Mouse (Mus musculus): ENCODE results near the gene Dntt. TPM values are rescaled to one million over a fixed set of nuclear protein-coding genes. Genes with fewer than 3 reads are reported as not detected.

Dntt gene
- total RNA-seq, 2 experiments from 2014 or later, result 0.16 TPM; not detected in 1

- intact Hi-C loops (cut with DNase I), result no loop called here
Observed at GRCm38 (mm10) chr19:41007733-41008132, 21.3 kb upstream of the Dntt start.

GRCm38 (mm10) chr19:41008674-41009395 lies 20.2 kb upstream of the Dntt start:
- intact Hi-C loops (cut with DNase I), result no loop called here
- no peak for DNase-seq (ENCODE audit: low spot score in 2 of 2)

More at GRCm38 (mm10) chr19:41007733-41008132, 21.3 kb upstream of the Dntt start:
- DNase-seq (ENCODE audit: low spot score in 2 of 2), result no peak

GRCm38 (mm10) chr19:41011676-41012075 lies 17.4 kb upstream of the Dntt start:
- DNase-seq (ENCODE audit: low spot score in 2 of 2), result no peak
- intact Hi-C loops (cut with DNase I), result loop anchor here (10.0 kb wide), 2 partner anchors 117 to 177 kb away; partner anchors contain the start of genes Ccnj and Zfp518a

- no peak for DNase-seq (ENCODE audit: low spot score in 2 of 2)
Observed at GRCm38 (mm10) chr19:41013591-41013990, 15.5 kb upstream of the Dntt start.

DNA sequence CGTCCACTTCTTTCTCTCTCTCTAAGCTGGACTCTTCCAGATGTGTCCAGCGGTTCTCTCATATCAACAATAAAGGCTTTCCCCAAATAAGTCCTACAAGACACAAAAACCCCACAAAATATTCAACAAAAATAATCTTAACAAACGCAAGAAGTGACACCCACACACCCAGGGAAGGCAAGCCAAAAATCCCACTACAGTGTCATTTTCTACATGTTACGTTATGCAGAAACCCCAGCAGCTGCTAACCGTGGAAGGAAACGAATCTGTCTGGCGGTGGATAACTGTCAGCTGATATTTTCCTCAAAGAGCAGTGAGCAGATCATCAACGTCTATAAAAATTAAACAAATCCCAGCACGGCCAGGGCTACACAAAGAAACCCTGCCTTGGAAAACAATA lies 15.1 kb upstream of the Dntt start:
- peak in 1 of 2 experiments; percentile 75 for DNase-seq (ENCODE audit: low spot score in 2 of 2)
- intact Hi-C loops (cut with DNase I), result loop anchor here (10.0 kb wide), 2 partner anchors 119 to 179 kb away; partner anchors contain the start of genes Ccnj and Zfp518a

More at GRCm38 (mm10) chr19:41013591-41013990, 15.5 kb upstream of the Dntt start:
- intact Hi-C loops (cut with DNase I), result loop anchor here (10.0 kb wide), 2 partner anchors 119 to 179 kb away; partner anchors contain the start of genes Ccnj and Zfp518a

- intact Hi-C loops (cut with DNase I), result loop anchor here (2.0 to 10.0 kb wide), 5 partner anchors 53 to 404 kb away; partner anchors contain the start of genes Ccnj, Entpd1, Tctn3 and Zfp518a
- DNase-seq (ENCODE audit: low spot score in 2 of 2), result peak; percentile 61 to 81
Observed at GRCm38 (mm10) chr19:41015951-41016716, 12.9 kb upstream of the Dntt start.

DNA sequence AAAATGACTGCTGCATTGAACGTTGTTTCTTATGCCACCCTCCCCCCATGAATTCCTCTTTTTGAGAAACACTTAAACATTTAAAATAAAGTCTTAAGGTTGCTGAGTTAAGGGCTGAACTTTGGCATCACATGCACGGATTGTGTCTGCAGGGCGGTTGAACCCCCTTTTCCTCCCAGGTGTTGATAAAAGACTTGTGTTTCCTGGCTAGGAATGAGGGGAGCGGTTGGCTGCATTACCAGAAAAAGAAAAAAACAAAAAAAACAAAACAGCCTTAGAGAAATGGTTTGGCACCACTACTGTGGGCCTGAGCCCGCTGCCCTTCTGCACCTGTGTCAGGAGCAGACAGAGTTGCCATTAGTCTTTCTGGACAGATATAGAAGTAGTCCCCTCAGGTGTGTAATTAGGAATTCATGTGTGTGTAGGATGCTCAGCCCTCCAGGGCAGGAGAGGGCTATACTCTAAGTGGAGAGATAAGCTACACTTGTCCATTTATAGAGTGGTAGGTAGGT lies 9.9 kb upstream of the Dntt start:
- DNase-seq (ENCODE audit: low spot score in 2 of 2), result no peak
- intact Hi-C loops (cut with DNase I), result loop anchor here (5.0 to 10.0 kb wide), 4 partner anchors 124 to 407 kb away; partner anchors contain the start of genes Ccnj, Entpd1, Tctn3 and Zfp518a

GRCm38 (mm10) chr19:41020537-41020936 lies 8.5 kb upstream of the Dntt start:
- intact Hi-C loops (cut with DNase I), result no loop called here
- DNase-seq (ENCODE audit: low spot score in 2 of 2), result no peak

GRCm38 (mm10) chr19:41022244-41022643 lies 6.8 kb upstream of the Dntt start:
- intact Hi-C loops (cut with DNase I), result no loop called here
- peak in 1 of 2 experiments; percentile 63 for DNase-seq (ENCODE audit: low spot score in 2 of 2)

GRCm38 (mm10) chr19:41026551-41026950 lies 2.5 kb upstream of the Dntt start:
- no peak for DNase-seq (ENCODE audit: low spot score in 2 of 2)
- intact Hi-C loops (cut with DNase I), result no loop called here

GRCm38 (mm10) chr19:41027024-41027423 lies 2.1 kb upstream of the Dntt start:
- intact Hi-C loops (cut with DNase I), result no loop called here

DNA sequence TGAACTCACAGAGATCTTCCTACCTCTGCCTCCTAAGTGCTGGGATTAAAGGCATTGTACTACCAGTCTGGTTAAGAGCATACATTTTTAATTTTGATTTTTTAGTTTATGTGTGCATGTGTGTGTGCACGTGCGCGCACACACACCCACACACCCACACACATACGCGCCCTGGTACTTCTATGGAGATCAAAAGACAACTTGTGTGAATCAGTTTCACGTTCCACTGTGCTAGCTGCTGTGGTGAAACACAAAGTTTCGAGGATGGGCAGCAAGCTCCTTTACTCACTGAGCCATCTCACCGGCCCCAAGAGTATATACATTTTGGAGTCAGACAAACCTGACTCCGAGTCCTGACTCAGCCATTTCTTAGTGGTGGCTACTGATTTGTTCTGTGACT lies 1.5 kb upstream of the Dntt start:
- DNase-seq (ENCODE audit: low spot score in 2 of 2), result no peak
- intact Hi-C loops (cut with DNase I), result no loop called here

More at GRCm38 (mm10) chr19:41027024-41027423, 2.1 kb upstream of the Dntt start:
- no peak for DNase-seq (ENCODE audit: low spot score in 2 of 2)

DNA sequence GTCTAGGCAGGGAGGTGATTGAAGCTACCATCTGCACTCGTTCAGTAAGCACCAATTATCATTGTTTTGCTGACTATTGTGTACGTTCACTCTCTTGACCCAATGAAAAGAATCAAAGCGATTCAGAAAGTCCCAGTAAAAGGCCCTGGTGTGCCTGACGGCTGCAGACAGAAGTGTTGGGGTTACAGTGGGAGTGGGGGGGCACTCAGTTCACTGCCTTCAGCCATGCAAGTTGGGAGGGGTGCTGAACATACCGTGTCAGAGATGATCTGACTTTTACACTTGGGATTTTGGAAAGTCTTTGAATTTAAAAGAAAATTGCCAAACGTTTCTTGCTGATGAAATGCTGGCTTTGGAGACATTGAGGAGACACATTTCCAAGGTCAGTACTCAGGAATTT lies 1.1 kb downstream of the Dntt start:
- DNase-seq (ENCODE audit: low spot score in 2 of 2), result no peak
- intact Hi-C loops (cut with DNase I), result no loop called here

- intact Hi-C loops (cut with DNase I), result no loop called here
- DNase-seq (ENCODE audit: low spot score in 2 of 2), result no peak
Observed at GRCm38 (mm10) chr19:41031009-41031408, 1.9 kb downstream of the Dntt start.

GRCm38 (mm10) chr19:41031869-41032268 lies 2.8 kb downstream of the Dntt start:
- no peak for DNase-seq (ENCODE audit: low spot score in 2 of 2)
- intact Hi-C loops (cut with DNase I), result no loop called here

DNA sequence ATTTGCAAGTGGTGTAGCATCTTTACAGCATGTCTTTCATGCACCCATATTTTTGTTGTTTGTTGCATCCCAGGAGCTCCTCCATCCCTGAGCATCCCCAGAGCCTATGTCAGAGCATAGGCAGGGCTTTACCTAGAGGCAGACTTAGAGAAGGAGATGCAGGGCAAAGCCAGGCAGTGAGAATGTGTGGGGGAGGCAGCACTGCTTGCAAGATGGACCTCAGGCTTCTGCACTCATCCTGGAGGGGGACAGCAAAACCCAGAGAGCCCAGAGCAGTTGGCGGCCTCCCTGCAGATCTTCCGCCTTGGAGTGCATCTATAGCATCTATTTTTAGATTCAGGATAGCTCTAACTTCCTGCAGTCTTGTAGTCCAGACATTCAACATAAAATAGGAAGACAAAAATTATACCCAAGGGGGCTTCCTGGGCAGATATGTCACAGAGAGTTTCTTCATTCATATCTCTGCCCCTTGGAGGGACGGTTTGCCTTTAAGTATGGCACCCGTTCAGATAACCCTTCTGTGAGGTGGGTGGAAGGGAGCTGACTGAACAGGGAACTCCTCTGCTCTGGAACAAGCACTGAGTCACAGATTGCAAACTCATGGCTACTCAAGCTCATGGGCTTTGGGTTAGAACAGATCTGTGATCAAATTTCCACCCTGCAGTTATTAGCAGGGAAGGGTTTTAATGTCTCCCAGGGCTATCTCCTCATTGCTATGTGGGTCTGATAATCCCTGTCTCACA lies 6.9 kb downstream of the Dntt start:
- DNase-seq (ENCODE audit: low spot score in 2 of 2), result peak in 1 of 2 experiments; percentile 37
- intact Hi-C loops (cut with DNase I), result no loop called here

GRCm38 (mm10) chr19:41039110-41039509 lies 10.0 kb downstream of the Dntt start:
- intact Hi-C loops (cut with DNase I), result no loop called here
- DNase-seq (ENCODE audit: low spot score in 2 of 2), result no peak

GRCm38 (mm10) chr19:41045091-41045770 lies 16.2 kb downstream of the Dntt start:
- no peak for DNase-seq (ENCODE audit: low spot score in 2 of 2)
- intact Hi-C loops (cut with DNase I), result no loop called here

All from left cerebral cortex, postnatal 25 days (tissue).